Mouse (Mus musculus) small intestine, adult 2 months (tissue): ENCODE data around the gene Folr1.

Source experiments
- CTCF ChIP-seq: fragments of 200-500 bp; IDR thresholded peaks from 2 replicates; pipeline ENCODE4 v1.5.1; 2012; ENCODE audit warnings: low read depth, mild to moderate bottlenecking, control low read depth, inconsistent platforms, low read length, moderate library complexity, mixed read lengths; ENCODE audit not compliant: insufficient replicate concordance, insufficient read length; ENCODE audit errors: extremely low read depth
- POLR2A ChIP-seq: fragments of 200-500 bp; IDR thresholded peaks from 2 replicates; pipeline ENCODE4 v1.6.1; 2012; ENCODE audit warnings: low read depth, mild to moderate bottlenecking, control low read depth, inconsistent platforms, low read length, moderate library complexity

DNA sequence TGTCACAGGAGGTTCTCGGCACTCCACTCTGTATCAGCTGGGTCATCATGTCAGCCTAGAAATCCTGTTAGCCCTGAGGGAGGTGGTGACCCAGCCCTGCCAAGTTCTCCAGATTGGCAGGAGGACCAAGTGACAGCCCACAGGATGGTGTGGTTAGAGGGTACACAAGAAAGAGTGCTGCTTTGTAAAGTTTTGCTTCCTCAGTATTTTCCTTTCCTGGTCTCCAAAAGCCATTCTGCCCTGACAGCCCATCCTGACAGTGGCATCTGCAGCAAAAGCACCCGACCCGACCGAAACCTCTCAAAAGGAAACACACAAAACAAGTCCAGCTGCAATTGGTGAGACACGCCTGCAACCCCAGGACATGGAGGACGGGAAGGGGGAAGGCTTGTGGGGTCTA, 26.4 kb downstream of the Folr1 start:
- TF ChIP-seq CTCF (no peak), POLR2A (no peak)
